Mouse (Mus musculus) heart, embryonic 16.5 days (tissue): Measurements from ENCODE around the gene Gpx4. TPM values are rescaled to one million over a fixed set of nuclear protein-coding genes. Genes with fewer than 3 reads are reported as not detected.
"Not testable (repeated sequence)": the region's sequence is repeated elsewhere in the genome, so short reads cannot be mapped to it uniquely, and the experiment has no call there.

Experiments used
- ATAC-seq: fragments of 200-750 bp; cut with Nextera tagmentation; replicated peaks from 2 replicates; pipeline ENCODE4 v1.8.0; 2017; ENCODE audit warnings: moderate number of reproducible peaks; ENCODE audit not compliant: insufficient read depth, low FRiP score; ENCODE audit errors: extremely low read depth
- H3K27ac ChIP-seq: fragments of 300-500 bp; sonication (generic); 2 replicates; pipeline ENCODE4 v1.5.1; 2014; ENCODE audit warnings: mild to moderate bottlenecking, low read length, control low read depth, moderate library complexity
- H3K27me3 ChIP-seq: fragments of 300-500 bp; sonication (generic); 2 replicates; pipeline ENCODE4 v1.6.1; 2014; ENCODE audit warnings: low read length, mixed read lengths; ENCODE audit not compliant: control insufficient read depth, insufficient read depth
- H3K36me3 ChIP-seq: fragments of 300-500 bp; sonication (generic); 2 replicates; pipeline ENCODE4 v1.6.1; 2014; ENCODE audit not compliant: control insufficient read depth, insufficient read depth
- H3K4me1 ChIP-seq: fragments of 300-500 bp; sonication (generic); 2 replicates; pipeline ENCODE4 v1.6.1; 2014; ENCODE audit warnings: low read length, mixed read lengths; ENCODE audit not compliant: control insufficient read depth, insufficient read depth
- H3K4me2 ChIP-seq: fragments of 300-500 bp; sonication (generic); 2 replicates; pipeline ENCODE4 v1.6.1; 2014; ENCODE audit warnings: low read depth, mild to moderate bottlenecking, control low read depth, low read length
- H3K4me3 ChIP-seq: fragments of 300-500 bp; sonication (generic); 2 replicates; pipeline ENCODE4 v1.5.1; 2014; ENCODE audit warnings: mild to moderate bottlenecking, control low read depth, low read length
- H3K9ac ChIP-seq: fragments of 300-500 bp; sonication (generic); 2 replicates; pipeline ENCODE4 v1.6.1; 2014; ENCODE audit warnings: low read length, control low read depth
- H3K9me3 ChIP-seq: fragments of 300-500 bp; sonication (generic); replicated peaks from 2 replicates; pipeline ENCODE4 v1.6.1; 2016; ENCODE audit warnings: low read length; ENCODE audit not compliant: control insufficient read depth
- WGBS: fragments of 180-500 bp; shearing (Covaris S2); extraction: QIAGEN DNeasy Blood & Tissue Kit; methylation state at CpG from one replicate; pipeline ENCODE4 v1.1.7; 2014; 5-methylcytosine and 5-hydroxymethylcytosine counted together
- polyA plus RNA-seq: library from polyadenylated mRNA; unstranded; fragments of >200 nt; fragmentation: Nextera tagmentation; extraction: Ambion mirVana; gene quantifications from 2 replicates; pipeline ENCODE4 v1.2.1, GENCODE M21; 2015

The Gpx4 gene
- polyA plus RNA-seq, 1 experiment from 2014 or later: 668 TPM

DNA sequence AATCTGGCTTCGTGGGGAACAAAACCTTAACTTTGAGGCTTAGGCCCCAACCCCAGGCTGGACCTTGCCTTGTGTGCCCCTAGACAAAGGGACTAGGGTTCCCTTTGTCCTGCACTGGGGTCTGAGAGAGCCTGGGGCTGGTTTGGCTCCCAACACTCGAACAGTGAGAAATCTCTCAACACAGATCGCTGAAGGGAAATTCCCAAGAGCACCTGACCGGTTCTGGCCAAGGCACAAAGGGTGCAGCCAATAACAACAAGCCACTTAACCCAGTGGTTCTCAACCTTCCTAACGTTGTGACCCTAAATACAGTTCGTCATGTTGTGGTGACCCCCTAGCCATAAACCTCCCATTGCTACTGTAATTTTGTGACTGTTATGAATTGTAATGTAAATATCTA, 3.3 kb downstream of the Gpx4 start:
- Histone ChIP-seq H3K27me3 (no peaks in the 10 kb centered on the region), H3K36me3 (no peaks in the 10 kb centered on the region), H3K9me3 (no peaks in the 10 kb centered on the region), H3K27ac (peak overlapping the region; percentile 40; the same call in 1 of the 2 replicates), H3K9ac (peak overlapping the region; percentile 59; the same call in 1 of the 2 replicates), H3K4me2 (no peak overlapping the region), H3K4me3 (no peak overlapping the region), H3K4me1 (peaks cover 32% of the 10 kb centered on the region)
- no peak for ATAC-seq
- WGBS: 42% methylated on average over 6 of the region's 6 CpGs

DNA sequence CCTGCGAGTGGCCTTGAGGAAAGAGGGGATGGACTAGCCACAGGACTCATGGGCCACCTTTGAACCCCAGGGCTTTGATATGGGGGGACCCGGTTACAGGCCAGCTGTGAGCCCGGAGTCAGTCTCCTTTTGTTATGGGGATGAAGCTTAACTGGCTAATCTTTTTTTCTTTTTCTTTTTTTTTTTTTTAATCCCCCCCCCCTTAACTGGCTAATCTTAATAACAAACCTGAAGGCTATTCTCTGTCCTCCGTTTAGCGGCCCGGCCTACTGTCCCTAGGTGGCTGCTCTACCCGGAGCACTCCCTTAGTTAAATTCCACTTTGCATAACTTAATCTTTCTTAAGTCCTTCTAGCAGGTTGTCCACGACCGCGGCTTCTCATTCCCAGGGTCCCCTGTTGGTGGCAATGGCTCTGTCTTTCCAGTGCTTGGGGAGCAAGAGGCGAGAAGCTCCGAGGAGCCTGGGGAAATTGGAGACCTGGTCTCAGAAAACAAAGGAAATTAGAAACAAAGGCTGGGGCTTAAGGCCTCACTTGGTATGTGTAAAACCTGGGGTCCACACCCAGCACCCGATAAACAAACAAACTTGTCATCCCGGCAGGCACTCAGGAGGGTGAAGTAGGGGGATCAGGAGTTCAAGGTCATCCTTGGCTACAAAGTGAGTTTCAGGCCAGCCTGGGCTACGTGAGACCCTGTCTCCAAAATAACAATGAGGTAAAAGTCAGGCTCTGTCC, 4.1 kb downstream of the Gpx4 start:
- Histone ChIP-seq H3K36me3 (0 out of 2 replicates have a peak, but pooled peaks cover 2% of the 10 kb centered on the region), H3K9ac (peak overlapping the region; percentile 35), H3K4me3 (no peak overlapping the region), H3K4me2 (no peak overlapping the region), H3K9me3 (no peaks in the 10 kb centered on the region), H3K27me3 (no peaks in the 10 kb centered on the region), H3K27ac (peak overlapping the region; percentile 80), H3K4me1 (peaks cover 39% of the 10 kb centered on the region)
- 49% methylated on average over 15 of the region's 15 CpGs for WGBS
- ATAC-seq: no peak

DNA sequence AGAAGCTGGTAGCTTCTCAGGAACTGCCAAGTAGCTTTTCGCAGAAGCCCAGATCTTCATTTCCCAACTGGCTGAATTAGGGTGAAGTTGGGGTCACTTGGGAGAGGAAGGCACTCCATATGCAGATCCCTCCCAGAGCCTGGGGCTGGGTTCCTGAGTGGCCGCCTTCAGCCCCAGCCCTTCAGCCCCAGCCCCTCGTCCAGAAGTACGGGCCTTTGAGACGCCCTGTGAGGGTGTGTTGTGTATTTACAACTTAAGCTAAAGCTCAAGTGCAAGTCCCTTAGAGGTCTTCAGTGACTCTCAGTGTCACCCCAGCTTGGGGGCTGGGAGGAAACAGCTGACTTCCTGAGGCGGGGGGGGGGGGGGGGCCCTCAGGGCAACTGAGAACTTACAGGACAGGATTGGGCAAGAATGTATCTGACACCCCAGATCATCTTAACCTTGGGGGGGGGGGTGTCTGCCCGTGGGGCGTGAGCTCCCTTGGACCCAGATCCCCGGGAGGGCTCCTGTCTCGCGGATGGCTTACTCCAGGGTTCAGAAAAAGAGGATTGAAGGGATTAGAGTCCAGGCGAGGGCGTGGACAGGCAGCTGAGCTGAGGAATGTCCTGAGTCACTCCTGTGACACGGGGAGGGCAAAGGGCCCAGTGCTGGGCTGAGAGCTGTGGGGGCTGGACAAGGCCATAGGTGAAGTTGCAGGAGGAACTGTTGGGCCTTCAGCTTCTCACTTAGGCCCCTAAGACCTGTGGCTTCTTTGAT, 4.8 kb downstream of the Gpx4 start:
- Histone ChIP-seq H3K27me3 (no peaks in the 10 kb centered on the region), H3K4me1 (peaks cover 39% of the 10 kb centered on the region), H3K36me3 (peaks cover 9% of the 10 kb centered on the region), H3K4me3 (no peak overlapping the region), H3K9me3 (no peaks in the 10 kb centered on the region), H3K4me2 (peak overlapping the region; percentile 2; the same call in 1 of the 2 replicates), H3K27ac (peak overlapping the region; percentile 80), H3K9ac (peak overlapping the region; percentile 65)
- no peak for ATAC-seq
- WGBS: 27% methylated on average over 13 of the region's 14 CpGs

DNA sequence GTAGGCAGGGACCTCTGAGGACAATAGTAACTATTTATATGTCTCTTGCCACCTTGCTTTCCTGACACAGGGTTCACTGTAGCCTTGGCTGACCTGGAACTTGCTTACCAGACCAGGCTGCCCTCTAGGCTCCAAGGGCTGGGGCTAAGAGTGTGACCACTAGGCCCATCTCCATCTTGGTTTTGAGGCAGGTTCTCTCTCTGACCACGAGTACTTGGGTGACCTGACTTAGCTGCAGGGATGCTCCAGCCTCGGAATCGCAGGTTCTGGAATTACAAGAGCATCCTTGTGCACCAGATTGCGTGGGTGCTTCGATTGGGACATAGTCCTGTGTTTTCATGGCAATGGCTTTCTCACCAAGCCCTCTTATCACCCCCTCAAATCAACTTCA, 5.4 kb downstream of the Gpx4 start:
- ATAC-seq: no peak
- Histone ChIP-seq H3K27ac (peak overlapping the region; percentile 80), H3K9me3 (no peaks in the 10 kb centered on the region), H3K4me1 (peaks cover 39% of the 10 kb centered on the region), H3K4me3 (no peak overlapping the region), H3K27me3 (no peaks in the 10 kb centered on the region), H3K9ac (peak overlapping the region; percentile 65), H3K36me3 (peaks cover 14% of the 10 kb centered on the region), H3K4me2 (no peak overlapping the region)
- WGBS: 81% methylated on average over 5 of the region's 5 CpGs

DNA sequence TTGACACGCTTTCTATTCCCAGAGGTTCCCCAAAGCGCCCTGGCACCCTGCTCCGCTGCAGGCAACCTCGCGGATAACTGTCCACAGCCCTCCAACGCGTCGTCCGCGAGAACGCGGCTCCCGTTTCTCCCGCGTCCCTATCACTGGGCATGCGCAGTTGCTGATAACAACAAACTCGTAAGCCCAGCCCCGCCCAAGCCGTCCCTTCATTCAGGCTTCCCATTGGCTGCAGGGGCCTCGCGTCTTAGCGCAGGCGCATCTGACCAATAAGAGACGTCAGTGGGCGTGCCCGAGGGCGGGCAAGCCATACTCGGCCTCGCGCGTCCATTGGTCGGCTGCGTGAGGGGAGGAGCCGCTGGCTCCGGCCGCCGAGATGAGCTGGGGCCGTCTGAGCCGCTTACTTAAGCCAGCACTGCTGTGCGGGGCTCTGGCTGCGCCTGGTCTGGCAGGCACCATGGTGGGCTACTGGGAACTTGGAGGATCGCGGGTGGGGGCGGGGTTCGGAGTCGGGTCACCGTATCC, 6.4 kb downstream of the Gpx4 start:
- under 1% methylated on average over 46 of the region's 47 CpGs for WGBS
- ATAC-seq: peak; percentile 96

DNA sequence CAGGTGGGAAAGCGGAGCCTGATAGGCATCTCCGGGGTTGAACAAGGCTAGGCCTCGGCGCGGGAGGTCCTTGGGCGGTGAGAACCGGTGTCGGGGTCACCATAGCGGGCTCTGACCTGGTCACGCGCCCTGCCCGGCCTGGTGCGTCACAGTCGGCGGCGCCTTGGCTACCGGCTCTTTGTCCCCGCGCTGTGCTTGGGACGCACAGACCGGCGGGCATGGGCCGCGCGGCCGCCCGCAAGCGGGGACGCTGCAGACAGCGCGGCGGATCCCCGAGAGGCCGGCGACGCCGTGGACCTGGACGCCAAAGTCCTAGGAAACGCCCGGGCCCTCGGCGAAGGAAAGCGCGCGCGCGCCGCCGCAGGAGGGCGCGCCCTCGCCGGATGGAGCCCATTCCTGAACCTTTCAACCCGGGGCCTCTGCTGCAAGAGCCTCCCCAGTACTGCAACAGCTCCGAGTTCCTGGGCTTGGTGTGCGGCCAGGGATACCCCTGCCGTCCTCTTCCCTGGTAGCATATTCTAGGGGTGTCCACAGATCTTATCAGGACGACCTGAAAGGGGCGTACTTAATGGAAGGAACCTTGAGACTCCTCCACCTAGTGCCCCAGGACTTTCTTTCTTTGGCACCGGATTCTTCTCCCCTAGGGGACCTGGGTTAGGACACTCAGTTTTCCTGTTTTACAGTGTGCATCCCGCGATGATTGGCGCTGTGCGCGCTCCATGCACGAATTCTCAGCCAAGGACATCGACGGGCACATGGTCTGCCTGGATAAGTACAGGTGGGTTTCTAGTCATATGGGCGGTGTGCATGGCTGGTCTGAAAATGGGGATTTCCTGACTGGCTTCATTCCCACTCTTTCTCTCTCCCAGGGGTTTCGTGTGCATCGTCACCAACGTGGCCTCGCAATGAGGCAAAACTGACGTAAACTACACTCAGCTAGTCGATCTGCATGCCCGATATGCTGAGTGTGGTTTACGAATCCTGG, 7.2 kb downstream of the Gpx4 start:
- ATAC-seq: peak; percentile 62
- Histone ChIP-seq H3K27ac (peak overlapping the region; percentile 94), H3K9me3 (no peaks in the 10 kb centered on the region), H3K36me3 (peaks cover 28% of the 10 kb centered on the region), H3K9ac (peak overlapping the region; percentile 85), H3K4me1 (peaks cover 35% of the 10 kb centered on the region), H3K27me3 (no peaks in the 10 kb centered on the region), H3K4me2 (peak overlapping the region; percentile 76), H3K4me3 (peak overlapping the region; percentile 65)
- under 1% methylated on average over 77 of the region's 77 CpGs for WGBS

More for the DNA sequence above, 6.4 kb downstream of the Gpx4 start:
- H3K36me3 ChIP-seq: peaks cover 24% of the 10 kb centered on the region
- peak overlapping the region; percentile 85 for H3K9ac ChIP-seq
- no peaks in the 10 kb centered on the region for H3K9me3 ChIP-seq
- peak overlapping the region; percentile 65 for H3K4me3 ChIP-seq
- H3K27me3 ChIP-seq: no peaks in the 10 kb centered on the region
- peaks cover 35% of the 10 kb centered on the region for H3K4me1 ChIP-seq
- peak overlapping the region; percentile 76 for H3K4me2 ChIP-seq
- peak overlapping the region; percentile 94 for H3K27ac ChIP-seq

DNA sequence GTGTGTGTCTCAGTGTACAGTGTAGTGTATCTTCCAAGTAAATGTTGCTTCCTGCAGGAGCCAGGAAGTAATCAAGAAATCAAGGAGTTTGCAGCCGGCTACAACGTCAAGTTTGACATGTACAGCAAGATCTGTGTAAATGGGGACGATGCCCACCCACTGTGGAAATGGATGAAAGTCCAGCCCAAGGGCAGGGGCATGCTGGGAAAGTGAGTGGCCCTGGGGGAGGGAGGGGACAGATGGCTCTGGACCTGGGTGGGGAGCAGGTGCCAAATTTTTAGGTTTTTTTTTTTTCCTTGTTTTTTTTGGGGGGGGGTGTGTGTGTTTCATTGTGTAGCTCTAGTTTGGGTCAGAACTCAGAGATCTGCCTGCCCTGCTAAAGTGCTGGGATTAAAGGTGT, 7.9 kb downstream of the Gpx4 start:
- H3K27me3 ChIP-seq, H3K9me3 ChIP-seq, ATAC-seq: not testable (repeated sequence)
- peaks cover 35% of the 10 kb centered on the region for H3K4me1 ChIP-seq
- peak overlapping the region; percentile 65 for H3K4me3 ChIP-seq
- 14% methylated on average over 3 of the region's 3 CpGs for WGBS
- peaks cover 33% of the 10 kb centered on the region for H3K36me3 ChIP-seq
- peak overlapping the region; percentile 94; the same call in 1 of the 2 replicates for H3K27ac ChIP-seq
- H3K9ac ChIP-seq: peak overlapping the region; percentile 85
- peak overlapping the region; percentile 76 for H3K4me2 ChIP-seq

DNA sequence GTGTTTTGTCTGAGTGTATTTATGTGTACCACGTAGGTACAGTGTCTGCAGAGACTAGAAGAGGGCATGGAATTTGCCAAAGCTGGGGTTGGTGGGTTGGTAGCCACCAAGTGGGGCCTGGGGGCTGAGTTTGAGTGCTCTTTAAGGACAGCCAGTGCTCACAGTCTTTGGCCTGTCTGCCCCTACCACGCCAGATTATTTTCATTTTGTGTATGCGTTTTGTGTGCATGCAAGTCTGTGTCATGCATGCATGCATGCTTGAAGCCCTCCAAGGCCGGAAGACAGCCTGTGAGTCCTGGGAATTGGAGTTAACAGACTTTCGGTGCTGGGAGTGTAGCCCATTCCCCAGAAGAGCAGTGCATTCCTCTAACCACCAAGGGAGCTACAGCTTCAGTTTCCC, 8.4 kb downstream of the Gpx4 start:
- no peak for ATAC-seq
- Histone ChIP-seq H3K4me2 (peak overlapping the region; percentile 76), H3K27ac (no peak overlapping the region), H3K36me3 (peaks cover 37% of the 10 kb centered on the region), H3K27me3 (no peaks in the 10 kb centered on the region), H3K4me3 (peak overlapping the region; percentile 65; the same call in 1 of the 2 replicates), H3K4me1 (peaks cover 35% of the 10 kb centered on the region), H3K9ac (peak overlapping the region; percentile 0; the same call in 1 of the 2 replicates), H3K9me3 (no peaks in the 10 kb centered on the region)
- WGBS: 69% methylated on average over 5 of the region's 5 CpGs
